ENCODE assay signal across 7 mouse cellular contexts in genomic region chr8:95633262-95634062, GRCm38 (mm10). TPM values are rescaled to one million over a fixed set of nuclear protein-coding genes. Genes with fewer than 3 reads are reported as not detected.
DNase-seq lines count a peak whose midpoint lies in the region; ATAC-seq lines count a peak whose summit lies in the region.

TSS of gene Gins3 (plus strand) at chr8:95633453.

- ATAC-seq in intestine, embryonic 15.5 days: peak; percentile 97

- no peaks in the 10 kb centered on the region for H3K27me3 ChIP-seq in intestine, embryonic 15.5 days (replicated peaks)
- H3K27me3 ChIP-seq in midbrain, embryonic 10.5 days (ENCODE audit: low read depth, poor library complexity, severe bottlenecking): peaks cover 16% of the 10 kb centered on the region

- intact Hi-C loops in left cerebral cortex, postnatal 25 days (cut with DNase I): loop anchor here (2.0 to 5.0 kb wide), 2 partner anchors 45 to 201 kb away; partner anchors contain the start of gene Cfap20

- no peaks in the 10 kb centered on the region for H3K9me3 ChIP-seq in intestine, embryonic 15.5 days
- no peaks in the 10 kb centered on the region for H3K9me3 ChIP-seq in midbrain, embryonic 10.5 days (replicated peaks)

- WGBS in intestine, embryonic 15.5 days: under 1% methylated on average over 52 of the region's 52 CpGs
- 1% methylated on average over 52 of the region's 52 CpGs for WGBS in midbrain, embryonic 10.5 days

- 0 out of 2 replicates have a peak, but pooled peaks cover 5% of the 10 kb centered on the region for H3K4me1 ChIP-seq in intestine, embryonic 15.5 days (replicated peaks)
- H3K4me1 ChIP-seq in midbrain, embryonic 10.5 days: peaks cover 11% of the 10 kb centered on the region

- peak within 1 kb of the TSS; percentile 60; the same call in 1 of the 2 replicates for H3K27ac ChIP-seq in intestine, embryonic 15.5 days
- peak within 1 kb of the TSS; percentile 87 for H3K27ac ChIP-seq in midbrain, embryonic 10.5 days (replicated peaks)

- H3K4me2 ChIP-seq in intestine, embryonic 15.5 days (replicated peaks): peak within 1 kb of the TSS; percentile 75

- peak within 1 kb of the TSS; percentile 83 for H3K4me3 ChIP-seq in intestine, embryonic 15.5 days (replicated peaks)
- peak within 1 kb of the TSS; percentile 94 for H3K4me3 ChIP-seq in midbrain, embryonic 10.5 days

- DNase-seq in adrenal gland, adult (ENCODE audit: inconsistent age in 2 of 2, low spot score in 1 of 2): peak; percentile 92 to 97
- peak; percentile 97 for DNase-seq in embryo, embryonic 10.5 days (ENCODE audit: low spot score)
- peak; percentile 90 for DNase-seq in gastrocnemius, postnatal 25 days
- peak; percentile 87 to 95 for DNase-seq in left cerebral cortex, postnatal 25 days (ENCODE audit: low spot score in 2 of 2)
- DNase-seq in midbrain, embryonic 10.5 days (ENCODE audit: low spot score): peak; percentile 95
- DNase-seq in right cerebral cortex, postnatal 4 days: peak; percentile 82

- H3K9ac ChIP-seq in intestine, embryonic 15.5 days: peak within 1 kb of the TSS; percentile 68

- H3K36me3 ChIP-seq in intestine, embryonic 15.5 days: no peaks in the 10 kb centered on the region; the same call in 1 of the 2 replicates
- peaks cover 10% of the 10 kb centered on the region for H3K36me3 ChIP-seq in midbrain, embryonic 10.5 days

RNA-seq across cellular contexts. Expression of gene Gins3, which starts in this region (rescaled TPM):
- total RNA-seq in gastrocnemius, postnatal 25 days (2021): under 1 TPM; 0.38 to 0.67 TPM
- polyA plus RNA-seq in intestine, embryonic 15.5 days (2015; fragmentation: Nextera tagmentation; extraction: Ambion mirVana): 13.3 and 16.9 TPM in 2 replicates
- 1 to 10 TPM; 1.6 to 2.2 TPM for total RNA-seq in left cerebral cortex, postnatal 25 days (2021)
- polyA plus RNA-seq in midbrain, embryonic 10.5 days (2016; fragmentation: Nextera tagmentation; extraction: Ambion mirVana): 31.2 and 31.7 TPM in 2 replicates

Comparison
In these comparisons a context has a peak if more than half of its experiments do, and no peak if none do; other contexts are left out.
1. Peak in every context shown above with its lines: DNase-seq, ATAC-seq, H3K4me3 ChIP-seq and H3K27ac ChIP-seq.
2. Peak in DNase-seq in gastrocnemius, postnatal 25 days; RNA of the gene not detected or under 1 TPM.